Mouse (Mus musculus) forebrain, postnatal 0 days (tissue): Measurements from ENCODE around the gene Hist1h4m. TPM values are rescaled to one million over a fixed set of nuclear protein-coding genes. Genes with fewer than 3 reads are reported as not detected.

Experiments used
- ATAC-seq: fragments of 200-750 bp; cut with Nextera tagmentation; 2 replicates; pipeline ENCODE4 v1.8.0; 2017; ENCODE audit warnings: mild to moderate bottlenecking, moderate library complexity
- DNase-seq: peaks from one replicate; pipeline ENCODE4 v3.0.0-alpha.2; 2015
- H3K27ac ChIP-seq: fragments of 300-500 bp; sonication (generic); 2 replicates; pipeline ENCODE4 v1.5.1; 2014; ENCODE audit warnings: low read depth, mild to moderate bottlenecking, antibody characterized with exemption, low read length, moderate library complexity, mixed read lengths
- H3K27me3 ChIP-seq: fragments of 300-500 bp; sonication (generic); 2 replicates; pipeline ENCODE4 v1.6.1; 2014; ENCODE audit warnings: mild to moderate bottlenecking, low read length, mixed read lengths; ENCODE audit not compliant: insufficient read depth
- H3K36me3 ChIP-seq: fragments of 300-500 bp; sonication (generic); 2 replicates; pipeline ENCODE4 v1.6.1; 2014; ENCODE audit warnings: mild to moderate bottlenecking, moderate library complexity; ENCODE audit not compliant: insufficient read depth
- H3K4me1 ChIP-seq: fragments of 300-500 bp; sonication (generic); 2 replicates; pipeline ENCODE4 v1.6.1; 2014; ENCODE audit warnings: antibody characterized with exemption; ENCODE audit not compliant: insufficient read depth
- H3K4me2 ChIP-seq: fragments of 300-500 bp; sonication (generic); 2 replicates; pipeline ENCODE4 v1.6.1; 2014; ENCODE audit warnings: low read depth, mild to moderate bottlenecking, moderate library complexity
- H3K4me3 ChIP-seq: fragments of 300-500 bp; sonication (generic); 2 replicates; pipeline ENCODE4 v1.5.1; 2014; ENCODE audit warnings: low read depth, low read length, mixed read lengths
- H3K9ac ChIP-seq: fragments of 300-500 bp; sonication (generic); 2 replicates; pipeline ENCODE4 v1.6.1; 2014; ENCODE audit warnings: mild to moderate bottlenecking
- H3K9me3 ChIP-seq: fragments of 300-500 bp; sonication (generic); 2 replicates; pipeline ENCODE4 v1.6.1; 2016; ENCODE audit warnings: low read length
- CTCF ChIP-seq: sonication (generic); IDR thresholded peaks from 2 replicates; pipeline ENCODE4 v1.5.1; 2016; ENCODE audit warnings: antibody characterized with exemption, control low read depth, low read depth
- WGBS: fragments of 180-500 bp; shearing (Covaris S2); extraction: QIAGEN DNeasy Blood & Tissue Kit; methylation state at CpG from one replicate; pipeline ENCODE4 v1.1.7; 2014; 5-methylcytosine and 5-hydroxymethylcytosine counted together
- microRNA-seq, 2 experiments: library from miRNA; unstranded; fragments of <30 nt; microRNA quantifications; one replicate each; pipeline ENCODE4; 2016
- polyA plus RNA-seq: library from polyadenylated mRNA; unstranded; fragments of >200 nt; fragmentation: Nextera tagmentation; extraction: Ambion mirVana; gene quantifications from 2 replicates; pipeline ENCODE4 v1.2.1, GENCODE M21; 2015
- total RNA-seq: library from RNA; depleted of rRNA; stranded (reverse); fragments of >200 nt; gene quantifications from 2 replicates; pipeline ENCODE4 v1.2.3, GENCODE M21; 2014; rRNA removed

The Hist1h4m gene
- total and polyA plus RNA-seq, 2 experiments from 2014 or later, result 1.3 TPM; not detected in 1

DNA sequence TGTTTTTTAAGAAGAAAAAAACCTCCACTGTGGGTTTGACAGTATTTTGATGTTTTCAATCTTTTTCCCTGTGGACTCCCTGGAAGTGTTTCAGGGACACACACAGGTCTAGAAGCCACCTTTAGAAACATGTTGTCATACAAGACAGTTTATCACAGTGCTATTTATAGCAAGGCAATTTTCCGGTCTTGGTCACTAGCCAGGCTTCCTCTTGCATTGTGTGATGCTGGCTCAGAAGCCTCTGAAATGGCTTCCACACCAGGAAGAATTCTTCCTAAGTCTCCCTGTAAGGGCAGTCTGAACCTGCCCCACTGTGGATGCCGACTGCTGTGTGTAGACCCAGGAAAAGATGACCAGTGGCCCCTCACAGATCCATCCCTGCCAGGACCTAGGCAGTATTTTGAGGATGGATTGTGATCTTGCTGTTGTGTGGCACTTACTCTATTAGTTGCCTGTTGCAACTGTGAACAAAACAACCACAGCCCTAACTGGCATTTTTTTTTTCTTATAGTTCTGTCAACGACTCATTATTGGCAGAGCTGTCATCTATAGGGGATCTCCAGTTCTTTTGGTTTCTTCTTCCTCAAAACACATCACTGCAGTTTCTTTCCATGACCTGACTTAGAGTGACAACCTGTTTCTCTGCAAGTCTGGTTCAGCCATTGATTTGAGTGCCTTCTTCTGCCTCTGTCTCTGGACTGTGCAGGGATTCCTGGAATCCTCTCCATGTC lies 40.8 kb downstream of the Hist1h4m start:
- Histone ChIP-seq H3K27me3 (no peaks in the 10 kb centered on the region), H3K4me1 (no peaks in the 10 kb centered on the region), H3K9me3 (no peaks in the 10 kb centered on the region), H3K9ac (no peak overlapping the region), H3K4me2 (no peak overlapping the region), H3K27ac (no peak overlapping the region), H3K36me3 (no peaks in the 10 kb centered on the region), H3K4me3 (no peak overlapping the region)
- no peak for TF ChIP-seq CTCF
- ATAC-seq, result no peak
- WGBS, result 56% methylated on average over 3 of the region's 3 CpGs
- DNase-seq, result no peak

DNA sequence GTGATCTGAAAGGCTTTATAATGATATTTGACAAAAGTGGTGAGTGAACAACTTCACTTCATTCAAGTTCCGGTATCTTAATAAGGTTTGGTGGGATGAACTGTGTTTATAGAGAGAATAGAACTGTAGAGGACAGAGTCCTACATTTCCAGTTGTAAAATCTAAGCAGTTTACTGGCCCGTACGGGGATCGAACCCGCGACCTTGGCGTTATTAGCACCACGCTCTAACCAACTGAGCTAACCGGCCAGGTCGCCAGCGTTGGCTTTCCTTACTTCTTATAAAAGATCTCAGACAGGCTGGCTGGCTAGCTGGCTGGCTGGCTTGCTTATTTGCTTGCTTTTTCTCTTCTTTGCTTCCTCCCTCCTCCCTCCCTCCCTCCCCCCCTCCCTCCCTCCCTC lies 43.6 kb downstream of the Hist1h4m start:
- Histone ChIP-seq H3K4me2 (peak overlapping the region; percentile 43), H3K27me3 (no peaks in the 10 kb centered on the region), H3K4me1 (no peaks in the 10 kb centered on the region), H3K36me3 (no peaks in the 10 kb centered on the region), H3K9me3 (no peaks in the 10 kb centered on the region), H3K27ac (no peak overlapping the region), H3K9ac (no peak overlapping the region), H3K4me3 (peak overlapping the region; percentile 42)
- 3% methylated on average over 11 of the region's 11 CpGs for WGBS
- no peak for TF ChIP-seq CTCF
- ATAC-seq (peak; percentile 38), DNase-seq (peak; percentile 59)

DNA sequence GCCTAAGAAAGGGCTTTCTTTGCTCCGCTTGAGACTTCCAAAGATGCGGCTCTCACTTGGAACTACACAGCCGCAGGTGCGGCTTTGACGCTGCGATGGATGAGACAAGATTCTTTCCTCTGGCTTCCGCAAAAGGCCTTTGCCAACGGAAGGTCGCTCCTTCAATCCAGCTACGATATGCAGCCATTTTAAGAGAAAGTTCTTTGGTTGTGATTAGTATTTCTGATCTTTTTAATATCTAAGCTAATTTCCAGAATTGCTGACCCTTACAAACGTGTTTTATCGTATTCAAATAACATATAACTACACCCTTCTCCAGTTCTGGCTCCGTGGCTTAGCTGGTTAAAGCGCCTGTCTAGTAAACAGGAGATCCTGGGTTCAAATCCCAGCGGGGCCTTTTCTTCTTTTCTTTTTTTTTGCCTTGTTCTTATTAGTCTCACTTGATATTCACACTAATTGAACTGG lies 44.2 kb downstream of the Hist1h4m start:
- whole genome bisulfite sequencing, result 2% methylated on average over 15 of the region's 15 CpGs
- H3K4me3 ChIP-seq, result peak overlapping the region; percentile 42
- H3K27me3 ChIP-seq, result no peaks in the 10 kb centered on the region
- no peaks in the 10 kb centered on the region for H3K9me3 ChIP-seq
- H3K27ac ChIP-seq, result no peak overlapping the region
- no peaks in the 10 kb centered on the region for H3K4me1 ChIP-seq
- DNase-seq (peak; percentile 81), ATAC-seq (peak; percentile 48; the same call in 1 of the 2 replicates)
- TF ChIP-seq CTCF, result no peak
- no peaks in the 10 kb centered on the region for H3K36me3 ChIP-seq
- peak overlapping the region; percentile 44 for H3K9ac ChIP-seq
- peak overlapping the region; percentile 43 for H3K4me2 ChIP-seq

DNA sequence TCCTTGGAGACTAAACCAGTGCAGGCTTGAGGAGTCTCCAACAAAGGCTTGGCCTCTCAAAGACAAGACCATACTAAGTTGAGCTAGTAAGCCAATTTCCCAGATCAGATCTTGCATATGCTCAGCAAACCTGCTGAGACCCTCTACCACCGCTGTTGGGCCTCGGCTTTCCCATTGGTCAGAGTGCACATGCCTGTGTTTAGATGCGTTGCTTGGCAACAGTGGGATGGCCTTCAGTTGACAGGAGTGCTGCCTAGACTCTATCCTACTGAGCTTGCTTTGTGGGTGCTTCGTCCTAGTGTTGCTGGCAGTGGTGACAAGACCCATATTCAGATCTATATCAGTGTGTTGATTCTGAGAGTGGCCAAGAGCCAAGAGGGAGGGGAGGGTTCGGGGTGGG lies 50.1 kb downstream of the Hist1h4m start:
- DNase-seq (no peak), ATAC-seq (no peak)
- 12% methylated on average over 5 of the region's 5 CpGs for WGBS
- Histone ChIP-seq H3K9ac (no peak overlapping the region), H3K27me3 (no peaks in the 10 kb centered on the region), H3K27ac (no peak overlapping the region), H3K4me3 (no peak overlapping the region), H3K36me3 (no peaks in the 10 kb centered on the region), H3K4me2 (no peak overlapping the region), H3K4me1 (no peaks in the 10 kb centered on the region), H3K9me3 (no peaks in the 10 kb centered on the region)
- TF ChIP-seq CTCF, result no peak

Small RNAs within 50 kb of the gene (microRNA-seq; reads per million reads assigned to microRNA genes)
- gene Gm19658, result 0 reads per million in 2 experiments
- 0 reads per million in 2 experiments for gene Gm44346
- gene Gm44466, result 0 reads per million in 2 experiments

Other genes starting within 250 kb of the Hist1h4m start
Only the 30 nearest of the 31 such genes appear.
- gene Olfr1364, start 230.0 kb upstream of the Hist1h4m start, total RNA-seq, result not detected in 2 replicates
- not detected in 2 replicates for gene Olfr1364, start 230.0 kb upstream of the Hist1h4m start, polyA plus RNA-seq
- gene Olfr1362, start 197.7 kb upstream of the Hist1h4m start, total RNA-seq, result not detected in 2 replicates
- gene Olfr1362, start 197.7 kb upstream of the Hist1h4m start, polyA plus RNA-seq, result not detected in 2 replicates
- gene Olfr11, start 169.2 kb upstream of the Hist1h4m start, total RNA-seq, result not detected in 2 replicates
- not detected in 2 replicates for gene Olfr11, start 169.2 kb upstream of the Hist1h4m start, polyA plus RNA-seq
- gene Olfr1361, start 148.4 kb upstream of the Hist1h4m start, total RNA-seq, result not detected in 2 replicates
- not detected in 2 replicates for gene Olfr1361, start 148.4 kb upstream of the Hist1h4m start, polyA plus RNA-seq
- gene Olfr1360, start 134.3 kb upstream of the Hist1h4m start, total RNA-seq, result not detected in 2 replicates
- not detected in 2 replicates for gene Olfr1360, start 134.3 kb upstream of the Hist1h4m start, polyA plus RNA-seq
- not detected in 2 replicates for gene Olfr1359, start 113.6 kb upstream of the Hist1h4m start, total RNA-seq
- gene Olfr1359, start 113.6 kb upstream of the Hist1h4m start, polyA plus RNA-seq, result not detected in 2 replicates
- 131 and 141 TPM in 2 replicates for gene Hist1h2bl, start 95.6 kb upstream of the Hist1h4m start, total RNA-seq
- 0.65 and 0.73 TPM in 2 replicates for gene Hist1h2bl, start 95.6 kb upstream of the Hist1h4m start, polyA plus RNA-seq
- 342 and 560 TPM in 2 replicates for gene Hist1h2ai, start 95.3 kb upstream of the Hist1h4m start, total RNA-seq
- 12.1 and 14.6 TPM in 2 replicates for gene Hist1h2ai, start 95.3 kb upstream of the Hist1h4m start, polyA plus RNA-seq
- 277 and 308 TPM in 2 replicates for gene Hist1h3h, start 94.1 kb upstream of the Hist1h4m start, total RNA-seq
- 0.75 and 1.3 TPM in 2 replicates for gene Hist1h3h, start 94.1 kb upstream of the Hist1h4m start, polyA plus RNA-seq
- 308 and 356 TPM in 2 replicates for gene Hist1h2bm, start 89.7 kb upstream of the Hist1h4m start, total RNA-seq
- gene Hist1h2bm, start 89.7 kb upstream of the Hist1h4m start, polyA plus RNA-seq, result 0.34 TPM in 1 of 2 replicates, not detected in the other
- 282 and 307 TPM in 2 replicates for gene Hist1h4j, start 76.7 kb upstream of the Hist1h4m start, total RNA-seq
- not detected in 2 replicates for gene Hist1h4j, start 76.7 kb upstream of the Hist1h4m start, polyA plus RNA-seq
- gene Hist1h4k, start 61.2 kb upstream of the Hist1h4m start, total RNA-seq, result 635 and 850 TPM in 2 replicates
- gene Hist1h4k, start 61.2 kb upstream of the Hist1h4m start, polyA plus RNA-seq, result not detected in 2 replicates
- 242 and 258 TPM in 2 replicates for gene Hist1h2ak, start 57.9 kb upstream of the Hist1h4m start, total RNA-seq
- 4.4 and 5.2 TPM in 2 replicates for gene Hist1h2ak, start 57.9 kb upstream of the Hist1h4m start, polyA plus RNA-seq
- 157 and 249 TPM in 2 replicates for gene Hist1h2bn, start 57.6 kb upstream of the Hist1h4m start, total RNA-seq
- not detected in 2 replicates for gene Hist1h2bn, start 57.6 kb upstream of the Hist1h4m start, polyA plus RNA-seq
- 140 and 182 TPM in 2 replicates for gene Hist1h1b, start 31.1 kb upstream of the Hist1h4m start, total RNA-seq
- gene Hist1h1b, start 31.1 kb upstream of the Hist1h4m start, polyA plus RNA-seq, result 4.0 and 4.7 TPM in 2 replicates
- gene Hist1h3i, start 28.4 kb upstream of the Hist1h4m start, total RNA-seq, result 282 and 291 TPM in 2 replicates
- 20.0 and 34.1 TPM in 2 replicates for gene Hist1h3i, start 28.4 kb upstream of the Hist1h4m start, polyA plus RNA-seq
- gene Hist1h2an, start 24.5 kb upstream of the Hist1h4m start, total RNA-seq, result 143 and 154 TPM in 2 replicates
- 1.1 and 1.6 TPM in 2 replicates for gene Hist1h2an, start 24.5 kb upstream of the Hist1h4m start, polyA plus RNA-seq
- gene Hist1h2bp, start 24.3 kb upstream of the Hist1h4m start, total RNA-seq, result 46.4 and 70.5 TPM in 2 replicates
- 0.28 TPM in 1 of 2 replicates, not detected in the other for gene Hist1h2bp, start 24.3 kb upstream of the Hist1h4m start, polyA plus RNA-seq
- 214 and 268 TPM in 2 replicates for gene Hist1h2bq, start 1.5 kb upstream of the Hist1h4m start, total RNA-seq
- gene Hist1h2bq, start 1.5 kb upstream of the Hist1h4m start, polyA plus RNA-seq, result 4.6 and 5.2 TPM in 2 replicates
- 1.0 TPM in 1 of 2 replicates, not detected in the other for gene Hist1h2ao, start 1.3 kb upstream of the Hist1h4m start, total RNA-seq
- 1.6 TPM in 1 of 2 replicates, not detected in the other for gene Hist1h2ao, start 1.3 kb upstream of the Hist1h4m start, polyA plus RNA-seq
- gene Hist1h4n, start 20.4 kb downstream of the Hist1h4m start, total RNA-seq, result 2,245 and 2,544 TPM in 2 replicates
- 2.4 and 5.0 TPM in 2 replicates for gene Hist1h4n, start 20.4 kb downstream of the Hist1h4m start, polyA plus RNA-seq
- gene Hist1h2ap, start 21.8 kb downstream of the Hist1h4m start, total RNA-seq, result 584 and 748 TPM in 2 replicates
- gene Hist1h2ap, start 21.8 kb downstream of the Hist1h4m start, polyA plus RNA-seq, result 655 and 1,288 TPM in 2 replicates
- gene Hist1h2br, start 22.0 kb downstream of the Hist1h4m start, total RNA-seq, result 158 and 260 TPM in 2 replicates
- gene Hist1h2br, start 22.0 kb downstream of the Hist1h4m start, polyA plus RNA-seq, result 4.6 and 4.9 TPM in 2 replicates
- gene Zfp184, start 133.3 kb downstream of the Hist1h4m start, total RNA-seq, result 20.7 and 21.6 TPM in 2 replicates
- 15.3 and 17.2 TPM in 2 replicates for gene Zfp184, start 133.3 kb downstream of the Hist1h4m start, polyA plus RNA-seq
- gene Pom121l2, start 169.4 kb downstream of the Hist1h4m start, total RNA-seq, result 0.38 TPM in 1 of 2 replicates, not detected in the other
- not detected in 2 replicates for gene Pom121l2, start 169.4 kb downstream of the Hist1h4m start, polyA plus RNA-seq
- not detected in 2 replicates for gene Prss16, start 198.0 kb downstream of the Hist1h4m start, total RNA-seq
- not detected in 2 replicates for gene Prss16, start 198.0 kb downstream of the Hist1h4m start, polyA plus RNA-seq
- gene Hist1h2ah, start 223.8 kb downstream of the Hist1h4m start, total RNA-seq, result 9.2 and 47.2 TPM in 2 replicates
- 1.6 and 1.9 TPM in 2 replicates for gene Hist1h2ah, start 223.8 kb downstream of the Hist1h4m start, polyA plus RNA-seq
- gene Hist1h2bk, start 224.1 kb downstream of the Hist1h4m start, total RNA-seq, result 233 and 262 TPM in 2 replicates
- gene Hist1h2bk, start 224.1 kb downstream of the Hist1h4m start, polyA plus RNA-seq, result 0.40 TPM in 1 of 2 replicates, not detected in the other
- gene Hist1h4i, start 229.6 kb downstream of the Hist1h4m start, total RNA-seq, result 26.4 and 44.9 TPM in 2 replicates
- gene Hist1h4i, start 229.6 kb downstream of the Hist1h4m start, polyA plus RNA-seq, result 4.2 and 5.8 TPM in 2 replicates
- 193 and 206 TPM in 2 replicates for gene Hist1h2ag, start 231.2 kb downstream of the Hist1h4m start, total RNA-seq
- gene Hist1h2ag, start 231.2 kb downstream of the Hist1h4m start, polyA plus RNA-seq, result 4.8 and 8.3 TPM in 2 replicates